ENCODE assay signal across 14 mouse cellular contexts in genomic region chr16:7050945-7051344, GRCm38 (mm10).
A peak's percentile ranks its signal among the peaks of the same experiment; 100 is the strongest.
DNase-seq lines count a peak whose midpoint lies in the region; ATAC-seq and TF ChIP-seq lines count a peak whose summit lies in the region.
"Had no signal": no experiment of that assay in that cellular context is flagged by ENCODE, and none has a peak within 500 bp of the region (broad histone marks: within the 10 kb centered on the region; RNA-seq: fewer than 3 reads in every experiment).

No protein-coding gene starts in this region.

- no peaks in the 10 kb centered on the region for H3K27me3 ChIP-seq in kidney, postnatal 0 days (ENCODE audit: insufficient read depth, low read length)
- H3K27me3 ChIP-seq in hindbrain, embryonic 16.5 days (replicated peaks; ENCODE audit: control insufficient read depth, insufficient read depth, low read length): no peaks in the 10 kb centered on the region
- H3K27me3 ChIP-seq in midbrain, embryonic 16.5 days (ENCODE audit: control insufficient read depth, insufficient read depth, low read depth, low read length): no peaks in the 10 kb centered on the region

- peak; percentile 4 for DNase-seq in adrenal gland, postnatal 14 days
- no peak for DNase-seq in adrenal gland, adult 18-20 months (ENCODE audit: low spot score in 2 of 2)
- DNase-seq in kidney, postnatal 0 days (ENCODE audit: low spot score): peak; percentile 45
- no peak for DNase-seq in kidney, adult 9 months
- DNase-seq in retina, postnatal 1 day: no peak
- no peak for DNase-seq in urinary bladder, postnatal 4 days (ENCODE audit: low spot score in 2 of 2)
- DNase-seq: cerebellum, postnatal 25 days; heart, adult 18-20 months; kidney, postnatal 36 days; thymus, postnatal 14 days had no signal

- H3K9me3 ChIP-seq in kidney, postnatal 0 days (replicated peaks; ENCODE audit: low read length): no peaks in the 10 kb centered on the region
- no peaks in the 10 kb centered on the region for H3K9me3 ChIP-seq in hindbrain, embryonic 16.5 days (ENCODE audit: control insufficient read depth, low read length)
- no peaks in the 10 kb centered on the region for H3K9me3 ChIP-seq in midbrain, embryonic 16.5 days (replicated peaks; ENCODE audit: control insufficient read depth, low read length, poor library complexity, severe bottlenecking)
- H3K9me3 ChIP-seq: forebrain, embryonic 12.5 days had no signal

- H3K36me3 ChIP-seq in kidney, postnatal 0 days (ENCODE audit: insufficient read depth, low read length): no peaks in the 10 kb centered on the region
- no peaks in the 10 kb centered on the region for H3K36me3 ChIP-seq in hindbrain, embryonic 16.5 days (ENCODE audit: control insufficient read depth, insufficient read depth, low read length)
- H3K36me3 ChIP-seq in midbrain, embryonic 16.5 days (ENCODE audit: control insufficient read depth, insufficient read depth, low read length): no peaks in the 10 kb centered on the region
- H3K36me3 ChIP-seq: forebrain, embryonic 12.5 days had no signal

- 32% methylated on average over 9 of the region's 9 CpGs for WGBS in kidney, postnatal 0 days
- WGBS in hindbrain, embryonic 16.5 days: 67% methylated on average over 9 of the region's 9 CpGs
- 52% methylated on average over 9 of the region's 9 CpGs for WGBS in midbrain, embryonic 16.5 days

- no peak overlapping the region for H3K4me3 ChIP-seq in kidney, postnatal 0 days (replicated peaks; ENCODE audit: low read depth, low read length)
- no peak overlapping the region for H3K4me3 ChIP-seq in hindbrain, embryonic 16.5 days (ENCODE audit: low read length)
- no peak overlapping the region for H3K4me3 ChIP-seq in midbrain, embryonic 16.5 days (ENCODE audit: low read depth, low read length)
- H3K4me3 ChIP-seq: forebrain, embryonic 12.5 days had no signal

- TF ChIP-seq CTCF in kidney, postnatal 0 days (IDR thresholded peaks at IDR 0.05; ENCODE audit: low read depth): no peak

- H3K4me2 ChIP-seq in kidney, postnatal 0 days (ENCODE audit: low read length): no peak overlapping the region
- no peak overlapping the region for H3K4me2 ChIP-seq in hindbrain, embryonic 16.5 days (ENCODE audit: low read length)
- H3K4me2 ChIP-seq in midbrain, embryonic 16.5 days (ENCODE audit: low read length): no peak overlapping the region
- H3K4me2 ChIP-seq: forebrain, embryonic 12.5 days had no signal

- H3K4me1 ChIP-seq in kidney, postnatal 0 days (replicated peaks; ENCODE audit: insufficient read depth, low read length): no peaks in the 10 kb centered on the region
- peaks cover 26% of the 10 kb centered on the region for H3K4me1 ChIP-seq in hindbrain, embryonic 16.5 days (ENCODE audit: control insufficient read depth, insufficient read depth, low read depth, low read length)
- peaks cover 36% of the 10 kb centered on the region for H3K4me1 ChIP-seq in midbrain, embryonic 16.5 days (ENCODE audit: control insufficient read depth, insufficient read depth, low read length)

- H3K9ac ChIP-seq in kidney, postnatal 0 days (ENCODE audit: low read depth, low read length): no peak overlapping the region
- H3K9ac ChIP-seq in hindbrain, embryonic 16.5 days (ENCODE audit: low read depth, low read length): 0 out of 2 replicates have a peak overlapping the region, but pooled peaks have one; percentile 6
- H3K9ac ChIP-seq in midbrain, embryonic 16.5 days (ENCODE audit: low read depth, low read length): no peak overlapping the region
- H3K9ac ChIP-seq: forebrain, embryonic 12.5 days had no signal

- H3K27ac ChIP-seq in kidney, postnatal 0 days: no peak overlapping the region
- H3K27ac ChIP-seq in hindbrain, embryonic 16.5 days (ENCODE audit: low read depth, low read length): peak overlapping the region; percentile 27; the same call in 1 of the 2 replicates
- peak overlapping the region; percentile 43; the same call in 1 of the 2 replicates for H3K27ac ChIP-seq in midbrain, embryonic 16.5 days (ENCODE audit: low read length)
- H3K27ac ChIP-seq: forebrain, embryonic 12.5 days had no signal

- no peak; the same call in 1 of the 2 replicates for ATAC-seq in kidney, postnatal 0 days (replicated peaks; ENCODE audit: low FRiP score, low read depth)
- peak; percentile 12; the same call in 1 of the 2 replicates for ATAC-seq in hindbrain, embryonic 16.5 days
- ATAC-seq in midbrain, embryonic 16.5 days: no peak
- ATAC-seq: inflammation-experienced regulatory T-cells, adult 6 months had no signal

Comparison
In these comparisons a context has a peak if more than half of its experiments do, and no peak if none do; other contexts are left out.
1. DNase-seq: peak in adrenal gland, postnatal 14 days (single experiment) and kidney, postnatal 0 days (single experiment); none in adrenal gland, adult 18-20 months (0 of 2), kidney, adult 9 months (single experiment), retina, postnatal 1 day (single experiment) and urinary bladder, postnatal 4 days (0 of 2).